Comparison of ENCODE assay signal across 8 mouse cellular contexts in genomic region chr11:75054184-75054877, GRCm38 (mm10).
DNase-seq lines count a peak whose midpoint lies in the region; ATAC-seq lines count a peak whose summit lies in the region.

No protein-coding gene starts in this region.

- H3K4me1 ChIP-seq in forebrain, embryonic 10.5 days: peaks cover 37% of the 10 kb centered on the region
- no peaks in the 10 kb centered on the region for H3K4me1 ChIP-seq in forebrain, embryonic 11.5 days (replicated peaks; ENCODE audit: control insufficient read depth, insufficient read depth, low read length)
- peaks cover 40% of the 10 kb centered on the region for H3K4me1 ChIP-seq in limb, embryonic 11.5 days (ENCODE audit: control insufficient read depth, insufficient read depth, low read length)
- H3K4me1 ChIP-seq in stomach, embryonic 16.5 days (ENCODE audit: control insufficient read depth, insufficient read depth, low read length): peaks cover 43% of the 10 kb centered on the region

- 0 out of 2 replicates have a peak overlapping the region, but pooled peaks have one; percentile 35 for H3K27ac ChIP-seq in forebrain, embryonic 10.5 days
- H3K27ac ChIP-seq in forebrain, embryonic 11.5 days (ENCODE audit: low read depth, low read length): no peak overlapping the region
- peak overlapping the region; percentile 66 for H3K27ac ChIP-seq in limb, embryonic 11.5 days (replicated peaks; ENCODE audit: low read depth, low read length)
- H3K27ac ChIP-seq in stomach, embryonic 16.5 days (ENCODE audit: low read length): peak overlapping the region; percentile 97

- H3K36me3 ChIP-seq in forebrain, embryonic 10.5 days (replicated peaks): peaks cover 63% of the 10 kb centered on the region
- H3K36me3 ChIP-seq in forebrain, embryonic 11.5 days (ENCODE audit: control insufficient read depth, insufficient read depth, low read length): no peaks in the 10 kb centered on the region; the same call in 1 of the 2 replicates
- H3K36me3 ChIP-seq in limb, embryonic 11.5 days (ENCODE audit: control insufficient read depth, insufficient read depth, low read length): no peaks in the 10 kb centered on the region
- H3K36me3 ChIP-seq in stomach, embryonic 16.5 days (ENCODE audit: control insufficient read depth, insufficient read depth, low read length): no peaks in the 10 kb centered on the region

- DNase-seq in forebrain, embryonic 10.5 days (ENCODE audit: extremely low spot score, low spot score): no peak
- no peak for DNase-seq in forebrain, embryonic 11.5 days (ENCODE audit: low spot score)
- DNase-seq in right cerebral cortex, adult 18-20 months: peak; percentile 49
- no peak for DNase-seq in right cerebral cortex, postnatal 14 days
- DNase-seq in limb, embryonic 11.5 days (ENCODE audit: low spot score): no peak
- no peak for DNase-seq in cerebellum, adult 18-20 months

- ATAC-seq in forebrain, embryonic 11.5 days (replicated peaks; ENCODE audit: low FRiP score): no peak
- ATAC-seq in limb, embryonic 11.5 days (ENCODE audit: insufficient number of reproducible peaks, low FRiP score, low TSS enrichment, low read depth): peak; percentile 46
- ATAC-seq in stomach, embryonic 16.5 days (ENCODE audit: insufficient read depth, low FRiP score): peak; percentile 87
- no peak for ATAC-seq in erythroid progenitor cell, adult 5-6 weeks (replicated peaks; ENCODE audit: low FRiP score, poor library complexity, severe bottlenecking)

- H3K27me3 ChIP-seq in forebrain, embryonic 10.5 days (ENCODE audit: poor library complexity, severe bottlenecking): no peaks in the 10 kb centered on the region
- H3K27me3 ChIP-seq in forebrain, embryonic 11.5 days (ENCODE audit: control insufficient read depth, insufficient read depth, low read length): no peaks in the 10 kb centered on the region
- H3K27me3 ChIP-seq in limb, embryonic 11.5 days (ENCODE audit: control insufficient read depth, insufficient read depth, low read length): no peaks in the 10 kb centered on the region
- H3K27me3 ChIP-seq in stomach, embryonic 16.5 days (ENCODE audit: control insufficient read depth, insufficient read depth, low read length): no peaks in the 10 kb centered on the region

- 78% methylated on average over 5 of the region's 5 CpGs for WGBS in forebrain, embryonic 10.5 days
- WGBS in forebrain, embryonic 11.5 days: 77% methylated on average over 5 of the region's 5 CpGs
- 37% methylated on average over 5 of the region's 5 CpGs for WGBS in limb, embryonic 11.5 days
- WGBS in stomach, embryonic 16.5 days: 27% methylated on average over 5 of the region's 5 CpGs

- H3K4me2 ChIP-seq in forebrain, embryonic 11.5 days (ENCODE audit: low read depth, low read length, severe bottlenecking): no peak overlapping the region
- no peak overlapping the region for H3K4me2 ChIP-seq in limb, embryonic 11.5 days (ENCODE audit: low read depth, severe bottlenecking)
- H3K4me2 ChIP-seq in stomach, embryonic 16.5 days (ENCODE audit: low read depth, low read length): no peak overlapping the region

- no peak overlapping the region for H3K9ac ChIP-seq in forebrain, embryonic 11.5 days (ENCODE audit: low read length)
- no peak overlapping the region for H3K9ac ChIP-seq in limb, embryonic 11.5 days (ENCODE audit: low read length)
- no peak overlapping the region for H3K9ac ChIP-seq in stomach, embryonic 16.5 days (ENCODE audit: low read length)

- H3K4me3 ChIP-seq in forebrain, embryonic 10.5 days: no peak overlapping the region
- H3K4me3 ChIP-seq in forebrain, embryonic 11.5 days (ENCODE audit: low read depth, low read length): no peak overlapping the region
- no peak overlapping the region for H3K4me3 ChIP-seq in limb, embryonic 11.5 days (ENCODE audit: low read depth, low read length)
- no peak overlapping the region for H3K4me3 ChIP-seq in stomach, embryonic 16.5 days (replicated peaks; ENCODE audit: low read length)

- H3K9me3 ChIP-seq in forebrain, embryonic 10.5 days: no peaks in the 10 kb centered on the region
- no peaks in the 10 kb centered on the region for H3K9me3 ChIP-seq in forebrain, embryonic 11.5 days (ENCODE audit: control insufficient read depth, low read length)
- no peaks in the 10 kb centered on the region for H3K9me3 ChIP-seq in limb, embryonic 11.5 days (ENCODE audit: control insufficient read depth, low read length)
- H3K9me3 ChIP-seq in stomach, embryonic 16.5 days (replicated peaks; ENCODE audit: control insufficient read depth, low read length): no peaks in the 10 kb centered on the region

Comparison
In these comparisons a context has a peak if more than half of its experiments do, and no peak if none do; other contexts are left out.
1. ATAC-seq: peak in limb, embryonic 11.5 days (single experiment) and stomach, embryonic 16.5 days (single experiment); none in forebrain, embryonic 11.5 days (single experiment) and erythroid progenitor cell, adult 5-6 weeks (single experiment).